Mouse (Mus musculus): Measurements from ENCODE around the gene Nptx1. TPM values are rescaled to one million over a fixed set of nuclear protein-coding genes. Genes with fewer than 3 reads are reported as not detected.

Gene Nptx1
- polyA plus RNA-seq, 1 experiment = not detected

DNA sequence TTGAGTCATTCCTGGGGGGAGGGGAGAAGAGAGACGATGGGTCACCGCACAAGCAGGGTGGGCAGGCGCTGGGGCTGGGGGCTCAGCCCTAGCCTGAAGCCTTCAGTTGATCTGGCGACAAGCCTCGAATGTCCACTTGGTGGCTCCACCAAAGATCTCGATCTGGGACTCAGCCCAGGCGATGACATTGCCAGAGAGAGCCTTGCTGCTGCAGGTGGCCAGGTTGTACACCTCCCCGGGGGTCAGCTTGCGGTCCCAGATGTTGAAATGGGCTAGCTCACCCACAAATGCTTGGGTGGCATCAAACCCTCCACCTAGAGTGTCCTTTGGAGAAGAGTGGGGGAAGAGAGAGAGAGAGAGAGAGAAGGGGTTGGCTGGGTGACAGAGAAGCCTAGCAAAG lies 5.2 kb downstream of the Nptx1 start:
- no peak overlapping the region for H3K4me3 ChIP-seq (replicated peaks; ENCODE audit: control insufficient read depth, low read depth, low read length)
- H3K4me1 ChIP-seq (ENCODE audit: control insufficient read depth, insufficient read depth, low read length) = no peaks in the 10 kb centered on the region; the same call in 1 of the 2 replicates
- H3K27ac ChIP-seq (ENCODE audit: control insufficient read depth, insufficient read depth, low read depth, low read length, poor library complexity) = no peak overlapping the region
- TF ChIP-seq CTCF (IDR thresholded peaks at IDR 0.05; ENCODE audit: control insufficient read depth, insufficient read depth, low read length) = no peak
- TF ChIP-seq POLR2A (IDR thresholded peaks at IDR 0.05; ENCODE audit: borderline replicate concordance, control insufficient read depth, low read depth, low read length) = no peak
- WGBS = 40% methylated on average over 9 of the region's 9 CpGs

DNA sequence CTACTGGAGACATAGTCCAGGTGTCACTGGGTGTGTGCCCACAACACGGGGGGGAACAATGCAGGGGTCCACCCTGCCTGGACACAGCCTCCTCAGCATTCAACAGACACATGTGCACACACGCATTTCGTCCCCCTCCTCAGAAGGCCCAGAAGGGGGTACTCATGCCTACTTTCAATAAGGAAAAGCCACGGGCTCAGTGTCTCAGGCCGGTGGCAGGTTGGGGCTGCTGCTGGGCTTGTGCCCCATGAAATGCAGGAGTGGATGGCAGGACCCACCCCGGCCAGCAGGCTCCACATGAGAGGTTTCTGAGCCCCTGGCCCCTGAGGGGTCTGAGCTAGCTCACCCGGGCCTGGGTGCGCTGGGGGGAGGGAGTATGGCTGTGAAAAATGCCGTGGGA lies 6.5 kb downstream of the Nptx1 start:
- Histone ChIP-seq H3K27ac (ENCODE audit: control insufficient read depth, insufficient read depth, low read depth, low read length, poor library complexity) (no peak overlapping the region), H3K4me3 (replicated peaks; ENCODE audit: control insufficient read depth, low read depth, low read length) (no peak overlapping the region), H3K4me1 (ENCODE audit: control insufficient read depth, insufficient read depth, low read length) (no peaks in the 10 kb centered on the region; the same call in 1 of the 2 replicates)
- WGBS = 71% methylated on average over 9 of the region's 9 CpGs
- TF ChIP-seq POLR2A (IDR thresholded peaks at IDR 0.05; ENCODE audit: borderline replicate concordance, control insufficient read depth, low read depth, low read length) = no peak
- no peak for TF ChIP-seq CTCF (IDR thresholded peaks at IDR 0.05; ENCODE audit: control insufficient read depth, insufficient read depth, low read length)

DNA sequence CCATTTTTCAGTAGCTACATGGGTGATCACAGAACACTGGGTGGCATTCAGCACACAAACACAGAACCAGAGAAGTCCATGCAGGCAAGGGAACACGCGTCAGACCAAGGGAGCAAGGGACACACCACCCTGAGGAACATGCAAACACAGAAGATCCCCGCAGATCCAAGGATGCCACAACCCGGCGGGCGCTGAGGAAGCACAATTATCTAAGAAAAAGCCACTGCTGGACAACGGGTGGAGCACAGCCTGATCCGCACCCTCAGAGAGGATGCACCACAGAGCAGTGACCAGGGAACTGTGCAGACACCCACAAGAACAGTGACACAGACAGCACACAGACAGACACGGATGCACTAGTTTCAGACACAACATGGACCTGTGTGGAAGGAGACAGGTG lies 7.0 kb downstream of the Nptx1 start:
- TF ChIP-seq CTCF (IDR thresholded peaks at IDR 0.05; ENCODE audit: control insufficient read depth, insufficient read depth, low read length) (no peak), POLR2A (IDR thresholded peaks at IDR 0.05; ENCODE audit: borderline replicate concordance, control insufficient read depth, low read depth, low read length) (no peak)
- Histone ChIP-seq H3K27ac (ENCODE audit: control insufficient read depth, insufficient read depth, low read depth, low read length, poor library complexity) (no peak overlapping the region), H3K4me1 (ENCODE audit: control insufficient read depth, insufficient read depth, low read length) (no peaks in the 10 kb centered on the region; the same call in 1 of the 2 replicates), H3K4me3 (replicated peaks; ENCODE audit: control insufficient read depth, low read depth, low read length) (no peak overlapping the region)
- 76% methylated on average over 9 of the region's 9 CpGs for WGBS

DNA sequence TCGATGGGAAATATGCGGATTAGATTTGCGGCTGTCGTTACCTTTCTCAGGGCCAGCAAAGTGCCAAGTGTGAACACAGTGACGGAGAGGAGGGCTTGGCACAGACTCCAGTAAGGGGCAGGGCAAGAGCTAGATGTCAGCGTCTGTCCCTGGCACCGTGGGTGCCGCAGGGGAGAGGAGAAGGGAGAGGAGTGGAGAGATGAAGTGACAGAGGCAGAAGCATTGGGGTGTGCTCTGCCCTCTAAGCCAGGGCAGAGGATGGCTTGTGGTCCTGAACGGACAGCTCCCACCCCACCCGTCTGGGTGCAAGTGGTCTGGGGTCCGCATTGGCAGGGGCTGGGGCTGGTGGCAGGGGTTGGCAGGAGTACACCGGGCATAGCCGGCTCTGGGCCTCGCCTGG lies 7.6 kb downstream of the Nptx1 start:
- WGBS = 36% methylated on average over 14 of the region's 14 CpGs
- H3K4me1 ChIP-seq (ENCODE audit: control insufficient read depth, insufficient read depth, low read length) = no peaks in the 10 kb centered on the region; the same call in 1 of the 2 replicates
- H3K4me3 ChIP-seq (replicated peaks; ENCODE audit: control insufficient read depth, low read depth, low read length) = no peak overlapping the region
- H3K27ac ChIP-seq (ENCODE audit: control insufficient read depth, insufficient read depth, low read depth, low read length, poor library complexity) = no peak overlapping the region
- no peak for TF ChIP-seq POLR2A (IDR thresholded peaks at IDR 0.05; ENCODE audit: borderline replicate concordance, control insufficient read depth, low read depth, low read length)
- TF ChIP-seq CTCF (IDR thresholded peaks at IDR 0.05; ENCODE audit: control insufficient read depth, insufficient read depth, low read length) = no peak

DNA sequence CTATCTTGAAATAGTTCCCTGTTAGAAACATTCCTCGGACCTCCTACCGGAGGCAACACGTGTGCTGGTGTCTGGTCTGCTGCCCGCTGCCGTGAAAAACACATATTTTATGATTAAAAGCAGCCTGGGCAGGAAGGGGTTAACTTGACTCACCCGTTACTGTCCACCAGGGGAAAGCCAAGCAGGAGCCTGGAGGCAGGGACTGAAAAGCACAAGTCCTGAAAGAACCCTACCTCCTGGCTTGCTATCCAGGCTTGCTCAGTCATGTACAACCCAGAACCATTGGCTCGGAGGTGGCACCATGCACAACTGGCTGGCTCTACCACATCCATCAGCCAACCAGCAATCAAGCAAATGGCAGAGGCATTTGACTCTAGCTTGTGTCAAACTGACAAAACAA lies 13.8 kb downstream of the Nptx1 start:
- Histone ChIP-seq H3K4me1 (ENCODE audit: control insufficient read depth, insufficient read depth, low read length) (no peaks in the 10 kb centered on the region; the same call in 1 of the 2 replicates), H3K4me3 (replicated peaks; ENCODE audit: control insufficient read depth, low read depth, low read length) (no peak overlapping the region), H3K27ac (ENCODE audit: control insufficient read depth, insufficient read depth, low read depth, low read length, poor library complexity) (no peak overlapping the region)
- TF ChIP-seq POLR2A (IDR thresholded peaks at IDR 0.05; ENCODE audit: borderline replicate concordance, control insufficient read depth, low read depth, low read length) (no peak), CTCF (IDR thresholded peaks at IDR 0.05; ENCODE audit: control insufficient read depth, insufficient read depth, low read length) (no peak)
- WGBS = 63% methylated on average over 7 of the region's 7 CpGs

DNA sequence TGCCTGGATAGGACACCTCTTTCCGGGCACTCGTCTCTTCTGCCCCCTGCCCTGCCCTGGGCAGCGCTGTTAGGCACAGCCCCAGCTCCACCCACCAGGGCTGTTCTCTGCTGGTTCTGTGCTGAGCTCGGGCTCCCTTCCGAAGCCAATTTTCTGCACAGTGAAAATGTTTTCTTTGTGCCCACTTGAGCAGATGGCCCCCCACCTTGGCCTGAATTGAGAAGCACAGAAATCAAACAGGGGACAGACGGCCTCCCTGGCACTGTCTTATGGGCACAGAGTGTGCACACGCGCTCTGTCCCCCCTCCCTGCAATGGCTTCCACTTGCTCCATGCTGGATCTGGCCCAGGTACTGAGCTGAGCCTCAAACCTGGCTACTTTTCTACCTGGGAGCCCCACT lies 15.1 kb downstream of the Nptx1 start:
- Histone ChIP-seq H3K4me3 (replicated peaks; ENCODE audit: control insufficient read depth, low read depth, low read length) (no peak overlapping the region), H3K27ac (ENCODE audit: control insufficient read depth, insufficient read depth, low read depth, low read length, poor library complexity) (no peak overlapping the region), H3K4me1 (ENCODE audit: control insufficient read depth, insufficient read depth, low read length) (no peaks in the 10 kb centered on the region; the same call in 1 of the 2 replicates)
- 69% methylated on average over 8 of the region's 8 CpGs for WGBS
- TF ChIP-seq POLR2A (IDR thresholded peaks at IDR 0.05; ENCODE audit: borderline replicate concordance, control insufficient read depth, low read depth, low read length) (no peak), CTCF (IDR thresholded peaks at IDR 0.05; ENCODE audit: control insufficient read depth, insufficient read depth, low read length) (no peak)

DNA sequence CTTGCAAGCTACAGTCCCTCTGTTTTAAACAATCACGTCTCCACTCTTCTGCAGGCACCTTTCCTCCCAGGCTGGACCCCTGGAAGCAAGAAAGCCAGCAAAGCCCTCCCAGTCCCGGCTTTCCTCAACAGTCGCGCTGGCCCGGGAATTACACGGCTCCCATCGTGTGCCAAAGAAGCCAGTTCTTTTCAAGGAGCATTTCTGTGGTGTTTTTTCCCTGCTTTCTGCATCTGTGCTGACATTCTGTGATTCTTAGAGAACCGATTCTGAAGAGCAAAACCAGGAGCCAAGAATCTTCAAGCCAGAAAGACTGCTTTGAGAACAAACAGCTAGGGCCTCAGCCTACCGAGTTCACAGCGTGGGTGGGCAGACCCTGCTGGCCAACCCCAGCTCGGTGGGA lies 18.6 kb downstream of the Nptx1 start:
- TF ChIP-seq POLR2A (IDR thresholded peaks at IDR 0.05; ENCODE audit: borderline replicate concordance, control insufficient read depth, low read depth, low read length) = no peak
- no peak for TF ChIP-seq CTCF (IDR thresholded peaks at IDR 0.05; ENCODE audit: control insufficient read depth, insufficient read depth, low read length)
- 68% methylated on average over 11 of the region's 11 CpGs for WGBS
- Histone ChIP-seq H3K4me3 (replicated peaks; ENCODE audit: control insufficient read depth, low read depth, low read length) (no peak overlapping the region), H3K27ac (ENCODE audit: control insufficient read depth, insufficient read depth, low read depth, low read length, poor library complexity) (no peak overlapping the region), H3K4me1 (ENCODE audit: control insufficient read depth, insufficient read depth, low read length) (no peaks in the 10 kb centered on the region; the same call in 1 of the 2 replicates)

DNA sequence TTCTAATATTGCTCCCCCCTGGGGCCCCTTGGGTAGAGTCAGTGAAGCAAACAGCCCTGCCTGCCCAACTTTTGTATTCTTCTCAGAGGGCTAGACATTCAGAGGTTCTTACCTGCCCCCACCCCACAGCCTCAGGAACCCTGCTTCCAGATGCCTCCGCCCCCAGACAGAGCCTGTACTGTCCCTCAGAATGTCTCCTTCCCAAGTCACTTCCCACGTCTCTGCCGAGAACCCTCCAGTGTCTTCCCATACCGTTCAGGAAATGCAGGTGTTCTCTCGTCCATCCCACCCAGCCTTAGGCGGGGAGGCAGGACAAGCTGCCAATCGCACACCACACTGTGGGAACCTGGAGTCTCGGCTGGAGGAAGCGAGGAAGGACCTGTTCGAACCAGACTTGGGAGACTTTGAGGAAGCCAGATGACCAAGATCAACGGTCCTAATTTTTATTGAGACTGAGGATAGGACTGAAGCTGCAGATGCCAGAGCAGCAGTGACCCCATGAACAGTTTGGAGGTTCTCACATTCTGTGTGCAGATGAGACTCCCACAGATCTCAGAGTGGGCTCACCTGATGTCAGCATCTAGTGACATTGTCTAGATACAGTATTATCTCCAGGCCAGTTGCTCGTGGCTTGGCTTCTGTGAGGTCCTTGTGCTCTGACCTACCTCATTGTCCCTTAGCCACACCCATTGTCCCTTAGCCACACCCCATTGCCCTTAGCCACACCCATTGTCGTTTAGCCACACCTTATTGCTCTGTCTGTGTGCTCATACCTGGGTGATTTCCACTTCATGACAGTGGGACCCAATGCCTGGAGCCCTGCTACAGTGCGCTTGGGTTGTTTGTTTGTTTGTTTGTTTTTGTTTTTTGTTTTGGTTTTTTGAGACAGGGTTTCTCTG lies 21.2 kb downstream of the Nptx1 start:
- TF ChIP-seq POLR2A (IDR thresholded peaks at IDR 0.05; ENCODE audit: borderline replicate concordance, control insufficient read depth, low read depth, low read length) (no peak), CTCF (IDR thresholded peaks at IDR 0.05; ENCODE audit: control insufficient read depth, insufficient read depth, low read length) (no peak)
- H3K27ac ChIP-seq (ENCODE audit: control insufficient read depth, insufficient read depth, low read depth, low read length, poor library complexity) = no peak overlapping the region
- no peaks in the 10 kb centered on the region; the same call in 1 of the 2 replicates for H3K4me1 ChIP-seq (ENCODE audit: control insufficient read depth, insufficient read depth, low read length)
- no peak overlapping the region for H3K4me3 ChIP-seq (replicated peaks; ENCODE audit: control insufficient read depth, low read depth, low read length)
- WGBS = 76% methylated on average over 14 of the region's 14 CpGs
